In genomic region chr4:132345843-132346212, GRCm38 (mm10) we compare ENCODE assay signal across 7 mouse cellular contexts. TPM values are rescaled to one million over a fixed set of nuclear protein-coding genes. Genes with fewer than 3 reads are reported as not detected.
A peak's percentile ranks its signal among the peaks of the same experiment; 100 is the strongest.
DNase-seq lines count a peak whose midpoint lies in the region; ATAC-seq and TF ChIP-seq lines count a peak whose summit lies in the region.

No protein-coding gene starts in this region.

- H3K27ac ChIP-seq in forebrain, postnatal 0 days (ENCODE audit: low read depth, low read length) = no peak overlapping the region
- H3K27ac ChIP-seq in liver, embryonic 14.5 days = no peak overlapping the region

- peaks cover 26% of the 10 kb centered on the region for H3K36me3 ChIP-seq in megakaryocyte, embryonic 14.5 days (replicated peaks; ENCODE audit: low read length)
- 0 out of 2 replicates have a peak, but pooled peaks cover 2% of the 10 kb centered on the region for H3K36me3 ChIP-seq in forebrain, postnatal 0 days (ENCODE audit: insufficient read depth)
- H3K36me3 ChIP-seq in liver, embryonic 14.5 days (replicated peaks; ENCODE audit: control insufficient read depth, insufficient read depth, low read depth) = peaks cover 6% of the 10 kb centered on the region

- H3K27me3 ChIP-seq in megakaryocyte, embryonic 14.5 days (replicated peaks) = no peaks in the 10 kb centered on the region
- H3K27me3 ChIP-seq in forebrain, postnatal 0 days (ENCODE audit: insufficient read depth, low read length) = no peaks in the 10 kb centered on the region
- H3K27me3 ChIP-seq in liver, embryonic 14.5 days (ENCODE audit: control insufficient read depth, insufficient read depth, low read length) = no peaks in the 10 kb centered on the region

- DNase-seq in forebrain, postnatal 0 days = no peak
- no peak for DNase-seq in liver, embryonic 14.5 days (ENCODE audit: low read depth in 3 of 3, low spot score in 3 of 3)
- no peak for DNase-seq in embryo, embryonic 11 days
- DNase-seq in urinary bladder, postnatal 4 days (ENCODE audit: low spot score in 2 of 2) = no peak
- no peak for DNase-seq in MN1 (ENCODE audit: low spot score)

- H3K4me1 ChIP-seq in megakaryocyte, embryonic 14.5 days = peaks cover 66% of the 10 kb centered on the region
- peaks cover 5% of the 10 kb centered on the region; the same call in 1 of the 2 replicates for H3K4me1 ChIP-seq in forebrain, postnatal 0 days (ENCODE audit: insufficient read depth)
- peaks cover 12 to 28% of the 10 kb centered on the region in 2 experiments for H3K4me1 ChIP-seq in liver, embryonic 14.5 days (replicated peaks; ENCODE audit: control insufficient read depth in 2 of 2, insufficient read depth in 2 of 2, low read length in 1 of 2)

- TF ChIP-seq EP300 in liver, embryonic 14.5 days (IDR thresholded peaks at IDR 0.05; ENCODE audit: low read depth) = no peak

- peak overlapping the region; percentile 97 for H3K4me3 ChIP-seq in megakaryocyte, embryonic 14.5 days (replicated peaks)
- H3K4me3 ChIP-seq in forebrain, postnatal 0 days (ENCODE audit: low read depth, low read length) = peak overlapping the region; percentile 85
- peak overlapping the region in 1 of 2 experiments; percentile 72; a peak in 2 of 4 replicates for H3K4me3 ChIP-seq in liver, embryonic 14.5 days (ENCODE audit: insufficient read depth in 1 of 2, low read depth in 2 of 2, low read length in 2 of 2)

- ATAC-seq in megakaryocyte, adult 5-6 weeks (ENCODE audit: poor library complexity, severe bottlenecking) = no peak
- no peak for ATAC-seq in forebrain, postnatal 0 days
- no peak for ATAC-seq in liver, embryonic 14.5 days (ENCODE audit: insufficient read depth)

- 49% methylated on average over 5 of the region's 5 CpGs for WGBS in forebrain, postnatal 0 days
- 43% methylated on average over 5 of the region's 5 CpGs for WGBS in liver, embryonic 14.5 days (ENCODE audit: insufficient replicate concordance)

- no peaks in the 10 kb centered on the region for H3K9me3 ChIP-seq in megakaryocyte, embryonic 14.5 days
- H3K9me3 ChIP-seq in forebrain, postnatal 0 days (ENCODE audit: low read length) = no peaks in the 10 kb centered on the region
- no peaks in the 10 kb centered on the region for H3K9me3 ChIP-seq in liver, embryonic 14.5 days (ENCODE audit: control insufficient read depth, low read length)

- H3K9ac ChIP-seq in forebrain, postnatal 0 days = peak overlapping the region; percentile 78
- no peak overlapping the region for H3K9ac ChIP-seq in liver, embryonic 14.5 days (replicated peaks)

- no peak for TF ChIP-seq CTCF in forebrain, postnatal 0 days (IDR thresholded peaks at IDR 0.05; ENCODE audit: low read depth)
- no peak for TF ChIP-seq CTCF in liver, embryonic 14.5 days (IDR thresholded peaks at IDR 0.05; ENCODE audit: low read depth)

- peak overlapping the region; percentile 95 for H3K4me2 ChIP-seq in forebrain, postnatal 0 days (ENCODE audit: low read depth)
- H3K4me2 ChIP-seq in liver, embryonic 14.5 days (ENCODE audit: low read depth) = peak overlapping the region; percentile 92

RNA-seq across cellular contexts. Expression of gene Rcc1, which starts 7.6 kb away (rescaled TPM):
- polyA plus RNA-seq in megakaryocyte, embryonic 14.5 days (2012; ENCODE audit: insufficient read depth, low replicate concordance) = 1.2 and 16.4 TPM in 2 replicates
- total RNA-seq in megakaryocyte, adult 5-6 weeks (2015) = 14.0 TPM in 2 replicates
- 20.4 and 21.0 TPM in 2 replicates for total RNA-seq in megakaryocyte, adult 5-6 weeks (2017)
- 19.1 and 22.4 TPM in 2 replicates for total RNA-seq in forebrain, postnatal 0 days (2014; rRNA removed)
- polyA plus RNA-seq in forebrain, postnatal 0 days (2015; fragmentation: Nextera tagmentation; extraction: Ambion mirVana) = 23.3 and 24.9 TPM in 2 replicates
- polyA plus RNA-seq in liver, embryonic 14.5 days (2012; rRNA removed) = 21.5 and 22.2 TPM in 2 replicates
- polyA plus RNA-seq in liver, embryonic 14.5 days (2014; fragmentation: Nextera tagmentation; extraction: Ambion mirVana) = 27.2 and 32.0 TPM in 2 replicates

RNA-seq across cellular contexts. Expression of gene Trnau1ap, which starts 16.5 kb away (rescaled TPM):
- 20.9 and 58.9 TPM in 2 replicates for polyA plus RNA-seq in megakaryocyte, embryonic 14.5 days (2012; ENCODE audit: insufficient read depth, low replicate concordance)
- 25.3 and 32.6 TPM in 2 replicates for total RNA-seq in megakaryocyte, adult 5-6 weeks (2015)
- total RNA-seq in megakaryocyte, adult 5-6 weeks (2017) = 22.6 and 25.7 TPM in 2 replicates
- total RNA-seq in forebrain, postnatal 0 days (2014; rRNA removed) = 57.2 and 62.1 TPM in 2 replicates
- polyA plus RNA-seq in forebrain, postnatal 0 days (2015; fragmentation: Nextera tagmentation; extraction: Ambion mirVana) = 62.1 and 75.6 TPM in 2 replicates
- 7.0 and 8.8 TPM in 2 replicates for polyA plus RNA-seq in liver, embryonic 14.5 days (2012; rRNA removed)
- polyA plus RNA-seq in liver, embryonic 14.5 days (2014; fragmentation: Nextera tagmentation; extraction: Ambion mirVana) = 36.6 and 36.7 TPM in 2 replicates

RNA-seq across cellular contexts. Expression of gene Rab42, which starts 42.6 kb away (rescaled TPM):
- polyA plus RNA-seq in megakaryocyte, embryonic 14.5 days (2012; ENCODE audit: insufficient read depth, low replicate concordance) = not detected in 2 replicates
- total RNA-seq in megakaryocyte, adult 5-6 weeks (2015) = not detected in 2 replicates
- total RNA-seq in megakaryocyte, adult 5-6 weeks (2017) = not detected in 2 replicates
- total RNA-seq in forebrain, postnatal 0 days (2014; rRNA removed) = 0.71 and 1.8 TPM in 2 replicates
- 2.3 and 2.5 TPM in 2 replicates for polyA plus RNA-seq in forebrain, postnatal 0 days (2015; fragmentation: Nextera tagmentation; extraction: Ambion mirVana)
- 0.33 and 0.47 TPM in 2 replicates for polyA plus RNA-seq in liver, embryonic 14.5 days (2012; rRNA removed)
- 0.25 and 0.27 TPM in 2 replicates for polyA plus RNA-seq in liver, embryonic 14.5 days (2014; fragmentation: Nextera tagmentation; extraction: Ambion mirVana)
